Mouse (Mus musculus) kidney, embryonic 15.5 days (tissue): Measurements from ENCODE around the gene H2-T24. TPM values are rescaled to one million over a fixed set of nuclear protein-coding genes. Genes with fewer than 3 reads are reported as not detected.
"Not testable (repeated sequence)": the region's sequence is repeated elsewhere in the genome, so short reads cannot be mapped to it uniquely, and the experiment has no call there.

Source experiments
- ATAC-seq: fragments of 200-750 bp; cut with Nextera tagmentation; replicated peaks from 2 replicates; pipeline ENCODE4 v1.8.0; 2017; ENCODE audit warnings: moderate TSS enrichment; ENCODE audit not compliant: low FRiP score
- H3K27ac ChIP-seq: fragments of 300-500 bp; sonication (generic); 2 replicates; pipeline ENCODE4 v1.5.1; 2015; ENCODE audit warnings: mild to moderate bottlenecking, inconsistent platforms
- H3K27me3 ChIP-seq: fragments of 300-500 bp; sonication (generic); 2 replicates; pipeline ENCODE4 v1.6.1; 2015; ENCODE audit warnings: inconsistent platforms
- H3K36me3 ChIP-seq: fragments of 300-500 bp; sonication (generic); 2 replicates; pipeline ENCODE4 v1.6.1; 2015; ENCODE audit warnings: inconsistent platforms
- H3K4me1 ChIP-seq: fragments of 300-500 bp; sonication (generic); 2 replicates; pipeline ENCODE4 v1.6.1; 2015; ENCODE audit warnings: inconsistent platforms
- H3K4me2 ChIP-seq: fragments of 300-500 bp; sonication (generic); 2 replicates; pipeline ENCODE4 v1.6.1; 2015; ENCODE audit warnings: moderate library complexity, mild to moderate bottlenecking, inconsistent platforms
- H3K4me3 ChIP-seq: fragments of 300-500 bp; sonication (generic); replicated peaks from 2 replicates; pipeline ENCODE4 v1.5.1; 2015; ENCODE audit warnings: mild to moderate bottlenecking, inconsistent platforms
- H3K9ac ChIP-seq: fragments of 300-500 bp; sonication (generic); 2 replicates; pipeline ENCODE4 v1.6.1; 2015; ENCODE audit warnings: mild to moderate bottlenecking, inconsistent platforms
- H3K9me3 ChIP-seq: fragments of 300-500 bp; sonication (generic); replicated peaks from 2 replicates; pipeline ENCODE4 v1.6.1; 2016; ENCODE audit warnings: inconsistent platforms
- WGBS: fragments of 180-500 bp; shearing (Covaris S2); methylation state at CpG from one replicate; pipeline ENCODE4 v1.1.7; 2015; ENCODE audit warnings: mixed read lengths; 5-methylcytosine and 5-hydroxymethylcytosine counted together
- polyA plus RNA-seq: library from polyadenylated mRNA; unstranded; fragments of >200 nt; fragmentation: Nextera tagmentation; extraction: Ambion mirVana; gene quantifications from 2 replicates; pipeline ENCODE4 v1.2.1, GENCODE M21; 2015

Gene H2-T24
- polyA plus RNA-seq, 1 experiment from 2014 or later, result 3.5 TPM

DNA sequence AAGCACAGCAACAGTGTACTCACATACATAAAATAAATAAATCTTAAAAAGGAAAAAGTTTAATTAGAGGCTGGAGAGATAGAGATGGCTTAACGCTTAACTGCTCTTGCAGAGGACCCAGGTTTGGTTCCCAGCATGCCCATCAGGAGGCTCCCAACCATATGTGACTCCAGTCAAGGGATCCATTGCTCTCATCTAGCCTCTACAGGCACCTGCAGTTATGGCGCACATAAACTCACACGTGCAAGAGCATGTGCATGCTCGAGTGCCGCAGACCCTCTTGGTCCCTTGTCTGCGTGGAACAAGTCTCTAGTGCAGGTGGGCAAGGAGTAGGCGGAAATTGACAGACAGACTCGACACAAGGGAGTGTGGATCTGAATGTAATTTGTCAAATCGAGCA lies 1.7 kb upstream of the H2-T24 start:
- whole genome bisulfite sequencing, result 94% methylated on average over 9 of the region's 9 CpGs
- H3K36me3 ChIP-seq, result no peaks in the 10 kb centered on the region
- H3K9ac ChIP-seq, result no peak overlapping the region
- no peak overlapping the region for H3K4me3 ChIP-seq
- peaks cover 17% of the 10 kb centered on the region for H3K4me1 ChIP-seq
- H3K27me3 ChIP-seq, result no peaks in the 10 kb centered on the region
- H3K4me2 ChIP-seq, result no peak overlapping the region
- no peaks in the 10 kb centered on the region; the same call in 1 of the 2 replicates for H3K9me3 ChIP-seq
- no peak for ATAC-seq
- no peak overlapping the region for H3K27ac ChIP-seq

DNA sequence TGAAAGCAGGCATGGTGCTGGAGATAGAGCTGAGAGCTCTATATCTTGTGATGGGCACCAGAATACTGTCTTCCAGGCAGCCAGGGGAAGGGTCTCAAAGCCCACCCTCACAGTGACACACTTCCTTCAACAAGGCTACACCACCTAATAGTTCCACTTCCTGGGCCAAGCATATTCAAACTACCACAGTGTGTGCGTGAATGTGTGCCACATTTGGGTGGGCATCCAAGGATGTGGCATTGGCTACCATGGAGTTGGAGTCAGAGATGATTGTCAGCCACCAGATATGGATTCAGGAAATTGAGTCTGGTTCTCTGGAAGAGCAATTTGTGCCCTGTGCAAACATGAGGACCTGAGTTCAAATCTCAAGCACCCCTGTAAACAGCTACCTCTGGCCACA lies 949 bp upstream of the H2-T24 start:
- Histone ChIP-seq H3K9me3 (no peaks in the 10 kb centered on the region; the same call in 1 of the 2 replicates), H3K4me3 (no peak overlapping the region), H3K4me1 (peaks cover 17% of the 10 kb centered on the region), H3K27ac (no peak overlapping the region), H3K9ac (no peak overlapping the region), H3K27me3 (no peaks in the 10 kb centered on the region), H3K36me3 (no peaks in the 10 kb centered on the region), H3K4me2 (no peak overlapping the region)
- 91% methylated on average over 1 of the region's 1 CpGs for WGBS
- ATAC-seq, result no peak

DNA sequence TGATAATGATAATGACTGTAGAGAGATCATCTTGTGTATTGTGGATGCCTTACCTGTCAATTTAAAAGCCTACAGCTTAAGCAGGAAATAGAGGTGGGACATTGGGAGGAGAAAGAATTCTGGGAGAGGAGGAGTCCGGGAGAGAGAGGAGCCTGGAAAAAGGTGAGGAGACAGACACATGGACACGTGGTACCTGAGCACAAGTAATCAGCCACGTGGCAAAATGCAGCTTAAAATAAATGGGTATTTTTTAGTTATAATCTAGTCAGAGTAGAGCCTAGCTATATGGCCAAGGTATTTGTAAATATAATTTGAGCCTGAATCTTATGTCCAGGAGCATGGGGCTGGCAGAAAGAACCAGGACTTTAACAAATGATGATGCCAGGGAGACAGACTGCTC lies 841 bp downstream of the H2-T24 start:
- Histone ChIP-seq H3K4me1 (peaks cover 17% of the 10 kb centered on the region), H3K9ac (no peak overlapping the region), H3K9me3 (no peaks in the 10 kb centered on the region; the same call in 1 of the 2 replicates), H3K36me3 (peaks cover 14% of the 10 kb centered on the region), H3K4me2 (no peak overlapping the region), H3K4me3 (no peak overlapping the region), H3K27me3 (no peaks in the 10 kb centered on the region), H3K27ac (no peak overlapping the region)
- 74% methylated on average over 3 of the region's 3 CpGs for WGBS
- no peak for ATAC-seq

DNA sequence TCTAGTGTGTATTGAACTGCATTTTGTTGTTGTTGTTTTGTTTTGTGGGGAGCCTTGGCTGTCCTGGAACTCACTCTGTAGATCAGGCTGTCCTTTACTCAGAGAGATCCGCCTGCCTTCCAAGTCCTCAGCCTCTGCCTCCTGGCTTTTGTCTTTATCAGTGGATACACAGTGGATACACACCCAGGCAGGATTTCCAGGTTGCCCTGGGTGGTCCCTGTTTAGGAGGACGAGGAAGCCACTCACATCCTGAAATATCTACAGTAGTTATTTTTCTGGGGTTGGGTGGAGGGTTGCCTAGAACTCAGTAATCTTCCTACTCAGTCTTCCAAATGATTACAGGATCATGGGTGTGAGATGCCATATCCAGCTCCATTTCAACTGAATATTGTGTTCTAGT lies 1.4 kb downstream of the H2-T24 start:
- no peak overlapping the region for H3K4me2 ChIP-seq
- no peaks in the 10 kb centered on the region for H3K27me3 ChIP-seq
- peaks cover 13% of the 10 kb centered on the region for H3K4me1 ChIP-seq
- ATAC-seq, result no peak
- peaks cover 19% of the 10 kb centered on the region for H3K36me3 ChIP-seq
- no peak overlapping the region for H3K9ac ChIP-seq
- 62% methylated on average over 2 of the region's 2 CpGs for WGBS
- no peaks in the 10 kb centered on the region; the same call in 1 of the 2 replicates for H3K9me3 ChIP-seq
- no peak overlapping the region for H3K4me3 ChIP-seq
- H3K27ac ChIP-seq, result no peak overlapping the region

DNA sequence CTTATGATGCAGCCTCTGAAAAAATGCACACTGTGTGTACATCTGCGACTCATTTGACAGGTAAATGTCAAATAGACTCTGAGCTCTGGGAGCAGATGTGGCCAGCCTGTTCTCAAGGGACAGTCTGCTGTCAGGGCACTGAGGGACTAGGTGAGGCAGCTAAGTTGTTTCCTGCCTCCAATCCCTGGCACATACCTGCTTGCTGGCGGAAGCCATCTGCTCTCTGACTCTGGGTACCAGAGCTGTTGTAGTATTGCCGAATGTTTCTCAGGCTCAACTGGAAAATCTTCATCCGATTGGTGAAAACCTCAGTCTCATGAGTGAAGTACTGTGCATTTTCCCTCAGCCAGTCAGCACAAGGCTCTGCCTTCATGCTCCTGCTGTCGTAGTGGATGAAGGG lies 3.3 kb downstream of the H2-T24 start:
- Histone ChIP-seq H3K4me1 (peaks cover 3% of the 10 kb centered on the region; the same call in 1 of the 2 replicates), H3K4me2 (no peak overlapping the region), H3K4me3 (no peak overlapping the region), H3K27me3 (no peaks in the 10 kb centered on the region), H3K36me3 (peaks cover 19% of the 10 kb centered on the region), H3K27ac (no peak overlapping the region), H3K9me3 (no peaks in the 10 kb centered on the region; the same call in 1 of the 2 replicates), H3K9ac (no peak overlapping the region)
- WGBS, result 88% methylated on average over 5 of the region's 5 CpGs
- ATAC-seq, result no peak

GRCm38 (mm10) chr17:36014977-36015376 lies 5.4 kb downstream of the H2-T24 start:
- no peak overlapping the region for H3K27ac ChIP-seq
- H3K27me3 ChIP-seq, result no peaks in the 10 kb centered on the region
- H3K9me3 ChIP-seq, result no peaks in the 10 kb centered on the region
- H3K4me2 ChIP-seq, result no peak overlapping the region
- H3K36me3 ChIP-seq, result peaks cover 19% of the 10 kb centered on the region
- no peak for ATAC-seq
- no peaks in the 10 kb centered on the region for H3K4me1 ChIP-seq
- H3K9ac ChIP-seq, result no peak overlapping the region
- H3K4me3 ChIP-seq, result no peak overlapping the region
- WGBS, result 93% methylated on average over 5 of the region's 5 CpGs

DNA sequence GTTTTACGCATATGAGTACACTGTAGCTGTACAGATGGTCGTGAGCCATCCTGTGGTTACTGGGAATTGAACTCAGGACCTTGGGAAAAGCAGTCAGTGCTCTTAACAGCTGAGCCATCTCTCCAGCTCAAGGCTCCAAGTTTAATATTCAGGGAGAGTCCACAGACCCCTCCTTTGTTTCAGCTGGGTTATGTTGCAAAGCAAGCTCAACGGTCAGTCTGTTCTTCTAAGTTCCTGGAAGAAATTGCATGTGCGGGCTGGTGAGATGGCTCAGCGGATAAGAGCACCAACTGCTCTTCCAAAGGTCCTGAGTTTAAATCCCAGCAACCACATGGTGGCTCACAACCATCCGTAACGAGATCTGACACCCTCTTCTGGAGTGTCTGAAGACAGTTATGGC lies 16.0 kb downstream of the H2-T24 start:
- not testable (repeated sequence) for H3K4me1 ChIP-seq, H3K27me3 ChIP-seq, ATAC-seq, H3K9ac ChIP-seq, H3K4me2 ChIP-seq, H3K27ac ChIP-seq, H3K4me3 ChIP-seq, H3K9me3 ChIP-seq
- 94% methylated on average over 7 of the region's 7 CpGs for WGBS
- H3K36me3 ChIP-seq, result peaks cover 11% of the 10 kb centered on the region; the same call in 1 of the 2 replicates

DNA sequence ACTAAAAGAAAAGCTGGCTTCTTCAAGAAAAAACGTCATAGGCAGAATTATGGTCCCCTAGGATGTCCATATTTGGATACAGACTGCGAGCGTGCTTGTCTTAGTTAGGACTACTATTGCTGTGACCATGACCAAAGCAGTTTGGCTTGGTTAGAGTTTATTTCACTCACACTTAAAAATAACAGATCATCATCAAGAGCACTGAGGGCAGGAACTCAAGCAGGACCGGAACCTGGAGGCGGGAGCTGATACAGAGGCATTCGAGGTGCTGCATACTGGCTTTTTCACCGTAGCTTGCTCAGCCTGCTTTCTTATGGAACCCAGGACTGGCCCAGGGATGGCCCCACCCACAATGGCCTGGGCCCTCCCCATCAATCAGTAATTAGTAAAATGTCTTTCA lies 17.0 kb downstream of the H2-T24 start:
- H3K27me3 ChIP-seq, result no peaks in the 10 kb centered on the region
- no peak overlapping the region for H3K4me2 ChIP-seq
- no peak overlapping the region for H3K4me3 ChIP-seq
- H3K9ac ChIP-seq, result no peak overlapping the region
- H3K9me3 ChIP-seq, result peaks cover 10% of the 10 kb centered on the region; the same call in 1 of the 2 replicates
- WGBS, result 87% methylated on average over 7 of the region's 7 CpGs
- H3K27ac ChIP-seq, result no peak overlapping the region
- peaks cover 11% of the 10 kb centered on the region; the same call in 1 of the 2 replicates for H3K36me3 ChIP-seq
- H3K4me1 ChIP-seq, result no peaks in the 10 kb centered on the region
- no peak for ATAC-seq

- ATAC-seq, result no peak
- Histone ChIP-seq H3K36me3 (peaks cover 11% of the 10 kb centered on the region; the same call in 1 of the 2 replicates), H3K4me3 (no peak overlapping the region), H3K4me2 (no peak overlapping the region), H3K4me1 (peaks cover 9% of the 10 kb centered on the region; the same call in 1 of the 2 replicates), H3K27me3 (no peaks in the 10 kb centered on the region), H3K9me3 (peaks cover 10% of the 10 kb centered on the region; the same call in 1 of the 2 replicates), H3K9ac (no peak overlapping the region), H3K27ac (no peak overlapping the region)
- WGBS, result 97% methylated on average over 6 of the region's 6 CpGs
Measured at GRCm38 (mm10) chr17:36001966-36002365, 18.4 kb downstream of the H2-T24 start.

DNA sequence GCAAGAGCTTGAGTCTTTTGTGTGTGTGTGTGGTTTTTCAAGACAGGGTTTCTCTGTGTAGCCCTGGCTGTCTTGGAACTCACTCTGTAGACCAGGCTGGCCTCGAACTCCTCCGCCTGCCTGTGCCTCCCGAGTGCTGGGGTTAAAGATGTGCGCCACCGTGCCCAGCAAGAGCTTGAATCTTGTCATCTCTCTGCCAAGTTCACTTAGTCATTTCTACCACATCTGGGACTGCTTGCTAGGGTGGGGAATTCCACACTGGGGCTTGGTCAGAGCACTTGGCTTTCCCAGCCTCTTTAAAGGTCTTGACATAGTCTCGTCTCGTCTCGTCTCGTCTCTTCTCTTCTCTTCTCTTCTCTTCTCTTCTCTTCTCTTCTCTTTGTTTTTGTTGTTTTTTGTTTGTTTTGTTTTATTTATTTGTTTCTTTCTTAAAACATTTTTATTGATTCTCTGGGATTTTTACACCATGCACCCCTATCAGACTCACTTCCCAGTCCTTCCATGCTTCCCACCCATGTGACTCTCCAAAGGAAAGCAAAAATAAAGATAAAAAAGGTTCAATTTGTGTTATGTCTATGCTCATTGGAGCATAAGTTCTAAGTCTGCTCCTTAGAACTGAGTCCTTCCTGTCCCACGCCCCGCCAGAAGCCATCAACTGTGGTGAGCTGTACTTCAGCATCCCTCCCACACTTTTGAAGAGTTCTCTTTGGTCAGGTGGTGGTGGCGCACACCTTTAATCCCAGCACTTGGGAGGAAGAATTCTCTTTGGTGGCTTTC lies 19.1 kb downstream of the H2-T24 start:
- H3K9ac ChIP-seq, result no peak overlapping the region
- H3K27me3 ChIP-seq, result no peaks in the 10 kb centered on the region
- no peak overlapping the region for H3K27ac ChIP-seq
- H3K4me1 ChIP-seq, result peaks cover 11% of the 10 kb centered on the region; the same call in 1 of the 2 replicates
- H3K36me3 ChIP-seq, result peaks cover 6% of the 10 kb centered on the region; the same call in 1 of the 2 replicates
- WGBS, result 89% methylated on average over 12 of the region's 12 CpGs
- no peak overlapping the region for H3K4me3 ChIP-seq
- no peak for ATAC-seq
- H3K9me3 ChIP-seq, result peaks cover 4% of the 10 kb centered on the region; the same call in 1 of the 2 replicates
- H3K4me2 ChIP-seq, result no peak overlapping the region

DNA sequence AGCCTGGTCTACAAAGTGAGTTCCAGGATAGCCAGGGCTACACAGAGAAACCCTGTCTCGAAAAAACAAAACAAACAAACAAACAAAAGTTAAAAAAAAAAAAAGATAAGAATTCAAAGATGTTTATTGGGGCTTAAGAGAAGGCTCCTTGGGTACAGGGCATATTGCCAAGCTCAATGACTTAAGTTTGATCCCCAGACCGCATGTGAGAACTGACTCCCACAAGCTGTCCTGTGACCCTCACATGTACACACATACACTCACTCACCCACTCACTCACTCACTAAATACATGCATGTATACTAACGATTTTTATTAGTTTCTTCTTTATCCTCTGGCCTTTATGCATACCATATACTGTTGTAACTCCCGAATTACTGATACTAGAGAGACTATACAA lies 20.0 kb downstream of the H2-T24 start:
- Histone ChIP-seq H3K9ac (no peak overlapping the region), H3K36me3 (no peaks in the 10 kb centered on the region), H3K27me3 (no peaks in the 10 kb centered on the region), H3K9me3 (no peaks in the 10 kb centered on the region), H3K4me2 (no peak overlapping the region), H3K4me3 (no peak overlapping the region), H3K27ac (no peak overlapping the region), H3K4me1 (peaks cover 18% of the 10 kb centered on the region)
- WGBS, result 76% methylated on average over 4 of the region's 4 CpGs
- no peak for ATAC-seq

DNA sequence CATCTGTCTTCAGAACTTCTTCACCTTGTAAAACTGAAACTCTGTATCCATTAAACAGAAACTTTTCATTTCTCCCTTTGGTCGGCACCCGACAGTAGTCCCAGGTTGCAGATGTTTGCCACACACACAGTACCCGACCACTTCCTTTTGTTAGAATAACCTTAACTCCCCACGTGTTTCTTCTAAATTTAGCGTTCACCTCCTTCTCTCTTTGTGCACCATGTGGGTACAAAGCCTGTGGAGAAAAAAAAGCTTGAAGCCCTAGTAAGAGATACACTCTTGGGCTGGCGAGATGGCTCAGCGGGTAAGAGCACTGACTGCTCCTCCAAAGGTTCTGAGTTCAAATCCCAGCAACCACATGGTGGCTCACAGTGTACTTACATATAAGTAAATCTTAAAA lies 21.0 kb downstream of the H2-T24 start:
- 90% methylated on average over 7 of the region's 7 CpGs for WGBS
- H3K4me1 ChIP-seq, result peaks cover 25% of the 10 kb centered on the region

More for the DNA sequence above, 21.0 kb downstream of the H2-T24 start:
- H3K9ac ChIP-seq, result no peak overlapping the region
- H3K9me3 ChIP-seq, result no peaks in the 10 kb centered on the region
- ATAC-seq, result no peak
- no peaks in the 10 kb centered on the region for H3K36me3 ChIP-seq
- no peaks in the 10 kb centered on the region for H3K27me3 ChIP-seq
- no peak overlapping the region for H3K4me3 ChIP-seq
- no peak overlapping the region for H3K27ac ChIP-seq
- H3K4me2 ChIP-seq, result no peak overlapping the region
